Mouse (Mus musculus) large intestine, adult 2 months (tissue): ENCODE results near the gene Dnm3. TPM values are rescaled to one million over a fixed set of nuclear protein-coding genes. Genes with fewer than 3 reads are reported as not detected.

Source experiments
- DNase-seq: peaks from one replicate; pipeline ENCODE4 v3.0.0-alpha.2; 2012; ENCODE audit warnings: low read depth, low spot score
- WGBS: fragments of 180-500 bp; shearing (Covaris S2); methylation state at CpG from one replicate; pipeline ENCODE4 v1.1.7; 2018; 5-methylcytosine and 5-hydroxymethylcytosine counted together
- polyA plus RNA-seq: library from polyadenylated mRNA; depleted of rRNA; stranded (reverse); fragments of >200 nt; gene quantifications from 2 replicates; pipeline ENCODE4 v1.2.3, GENCODE M21; 2012

The Dnm3 gene
- polyA plus RNA-seq, 1 experiment: 0.43 TPM

- WGBS: 67% methylated on average over 13 of the region's 13 CpGs
- no peak for DNase-seq
Measured at GRCm38 (mm10) chr1:162017975-162018600, 459.7 kb downstream of the Dnm3 start.

- DNase-seq: no peak
- 24% methylated on average over 7 of the region's 7 CpGs for WGBS
Measured at GRCm38 (mm10) chr1:162016982-162017381, 460.9 kb downstream of the Dnm3 start.

DNA sequence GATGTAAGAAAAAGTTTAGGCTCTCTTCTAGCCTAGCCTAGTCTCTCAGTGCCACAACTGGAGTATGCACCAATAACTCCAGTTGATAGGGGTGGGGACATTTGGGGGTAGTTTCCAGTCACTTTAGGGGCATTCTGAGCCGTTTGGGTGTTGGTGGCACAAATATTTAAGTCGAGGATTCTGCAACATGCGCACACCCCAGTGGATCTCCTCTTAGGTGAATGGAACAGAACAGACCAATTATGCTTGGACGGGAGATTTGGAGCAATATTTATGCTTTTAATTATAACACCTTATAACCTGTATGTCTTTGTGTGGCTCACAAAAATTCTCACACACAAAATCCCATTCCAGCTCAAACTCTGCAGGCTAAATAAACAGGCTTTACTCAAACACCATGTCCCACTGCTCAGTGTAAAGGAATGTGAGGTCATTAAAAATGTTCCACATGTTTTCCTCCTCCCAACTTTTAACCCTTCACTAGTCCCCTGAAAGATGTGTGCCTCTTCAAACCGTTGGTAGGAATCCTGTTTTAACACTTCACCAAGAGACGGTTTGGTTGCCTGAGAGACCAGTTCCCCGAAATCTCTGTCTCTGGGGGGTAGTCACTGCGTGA, 462.5 kb downstream of the Dnm3 start:
- DNase-seq: no peak
- WGBS: 64% methylated on average over 8 of the region's 8 CpGs

- WGBS: 64% methylated on average over 4 of the region's 4 CpGs
- no peak for DNase-seq
Measured at GRCm38 (mm10) chr1:162013561-162013960, 464.3 kb downstream of the Dnm3 start.

DNA sequence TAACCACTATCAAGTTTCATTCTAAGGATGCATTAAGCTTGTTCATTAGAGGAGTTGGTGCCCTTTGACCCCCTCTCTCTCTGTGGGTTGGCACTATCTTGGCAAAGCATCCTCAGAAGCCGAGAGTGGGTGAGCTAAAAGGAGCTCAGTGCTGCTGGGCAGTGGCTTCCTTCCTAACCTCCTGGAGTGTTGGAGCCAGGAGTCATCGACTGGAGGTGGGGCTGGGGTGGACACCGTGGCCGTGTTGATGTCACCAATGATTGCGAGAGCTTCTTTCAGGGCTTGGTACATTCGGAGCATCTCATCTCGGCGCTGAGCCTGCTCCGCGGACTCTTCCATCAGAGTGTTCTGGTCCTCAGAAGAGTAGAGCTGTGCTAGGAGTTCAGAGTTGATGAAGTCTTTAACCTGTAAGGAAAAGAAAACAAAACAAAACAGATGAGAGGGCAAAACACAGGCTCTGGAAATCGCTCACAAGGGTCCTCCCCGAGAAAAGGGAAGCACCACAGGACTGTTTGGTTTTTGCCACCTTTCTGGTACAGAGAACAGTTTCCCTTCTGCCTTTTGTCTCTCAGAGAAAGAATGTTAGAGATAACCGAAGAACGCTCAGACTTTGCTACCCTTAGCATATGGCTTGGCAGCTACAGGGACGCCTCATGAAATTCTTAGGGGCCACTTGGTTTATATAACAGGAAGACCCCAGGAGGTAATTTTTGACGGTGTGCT, 466.1 kb downstream of the Dnm3 start:
- DNase-seq: no peak
- 82% methylated on average over 16 of the region's 16 CpGs for WGBS

DNA sequence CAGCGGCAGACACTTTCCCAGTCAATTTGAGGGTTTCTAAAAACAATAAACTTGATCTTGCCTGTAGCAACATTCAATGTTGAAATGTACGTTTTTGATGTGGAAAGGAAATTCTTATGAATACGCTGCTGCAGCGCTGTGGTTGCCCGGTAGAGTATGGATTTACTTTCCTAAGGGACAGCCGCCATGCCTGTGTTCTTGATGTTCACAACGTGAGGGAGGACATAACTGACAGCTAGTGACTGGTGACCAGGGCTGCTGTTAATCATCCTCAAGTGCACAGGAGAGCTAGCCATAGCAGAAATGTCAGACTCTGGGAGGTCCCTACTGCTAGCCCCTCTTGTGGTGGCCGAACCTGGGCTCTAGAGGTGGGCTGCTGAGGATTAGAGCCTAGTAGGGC, 468.7 kb downstream of the Dnm3 start:
- 78% methylated on average over 8 of the region's 8 CpGs for WGBS

DNA sequence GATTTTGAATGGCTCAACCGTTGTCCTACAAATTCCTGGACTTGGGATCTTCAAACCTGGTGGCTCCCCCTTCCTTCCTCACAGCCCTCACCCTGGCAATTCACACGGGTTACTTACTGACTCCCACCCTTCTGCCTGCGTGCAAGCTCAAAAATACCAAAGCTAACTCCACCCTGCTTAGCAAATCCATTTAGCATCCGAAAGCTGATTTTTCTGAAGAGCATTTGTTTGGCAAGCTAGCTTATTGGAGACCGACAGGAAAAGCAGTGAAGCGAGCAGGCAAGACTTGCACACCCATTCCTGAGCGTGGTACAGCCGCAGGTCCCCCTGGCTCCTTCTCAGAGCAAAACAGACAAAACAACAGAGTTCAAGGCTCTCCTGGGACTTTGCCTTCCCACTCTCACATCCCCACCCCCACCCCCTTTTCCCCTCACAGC, 469.2 kb downstream of the Dnm3 start:
- DNase-seq: no peak
- 44% methylated on average over 8 of the region's 8 CpGs for WGBS

More for the DNA sequence above, 468.7 kb downstream of the Dnm3 start:
- DNase-seq: no peak

- DNase-seq: no peak
- 74% methylated on average over 4 of the region's 4 CpGs for WGBS
Measured at GRCm38 (mm10) chr1:162008208-162008607, 469.6 kb downstream of the Dnm3 start.

DNA sequence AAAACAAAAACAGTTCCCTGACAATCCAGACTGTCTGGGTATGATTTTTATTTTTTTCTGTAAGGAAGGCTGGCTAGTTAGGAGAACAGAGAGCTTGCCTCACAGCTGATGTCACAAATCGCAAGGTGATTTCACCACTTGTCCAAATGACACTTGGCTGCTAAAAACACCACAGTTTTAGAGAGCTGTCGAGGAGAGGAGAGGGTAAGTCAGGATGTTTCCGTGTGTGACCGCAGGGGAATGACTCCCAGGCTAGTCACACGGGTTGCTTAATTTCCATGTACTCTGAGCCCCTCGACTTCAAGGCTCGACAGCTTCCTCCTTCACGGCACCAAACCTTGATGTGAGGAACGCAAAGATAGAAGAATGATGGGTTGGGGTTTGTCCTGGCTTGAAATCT, 471.7 kb downstream of the Dnm3 start:
- 88% methylated on average over 9 of the region's 9 CpGs for WGBS
- DNase-seq: no peak

GRCm38 (mm10) chr1:162004821-162005770, 472.7 kb downstream of the Dnm3 start:
- WGBS: 23% methylated on average over 23 of the region's 23 CpGs
- peak; percentile 57 for DNase-seq

GRCm38 (mm10) chr1:162004518-162004780, 473.4 kb downstream of the Dnm3 start:
- WGBS: 67% methylated on average over 7 of the region's 7 CpGs
- no peak for DNase-seq

DNA sequence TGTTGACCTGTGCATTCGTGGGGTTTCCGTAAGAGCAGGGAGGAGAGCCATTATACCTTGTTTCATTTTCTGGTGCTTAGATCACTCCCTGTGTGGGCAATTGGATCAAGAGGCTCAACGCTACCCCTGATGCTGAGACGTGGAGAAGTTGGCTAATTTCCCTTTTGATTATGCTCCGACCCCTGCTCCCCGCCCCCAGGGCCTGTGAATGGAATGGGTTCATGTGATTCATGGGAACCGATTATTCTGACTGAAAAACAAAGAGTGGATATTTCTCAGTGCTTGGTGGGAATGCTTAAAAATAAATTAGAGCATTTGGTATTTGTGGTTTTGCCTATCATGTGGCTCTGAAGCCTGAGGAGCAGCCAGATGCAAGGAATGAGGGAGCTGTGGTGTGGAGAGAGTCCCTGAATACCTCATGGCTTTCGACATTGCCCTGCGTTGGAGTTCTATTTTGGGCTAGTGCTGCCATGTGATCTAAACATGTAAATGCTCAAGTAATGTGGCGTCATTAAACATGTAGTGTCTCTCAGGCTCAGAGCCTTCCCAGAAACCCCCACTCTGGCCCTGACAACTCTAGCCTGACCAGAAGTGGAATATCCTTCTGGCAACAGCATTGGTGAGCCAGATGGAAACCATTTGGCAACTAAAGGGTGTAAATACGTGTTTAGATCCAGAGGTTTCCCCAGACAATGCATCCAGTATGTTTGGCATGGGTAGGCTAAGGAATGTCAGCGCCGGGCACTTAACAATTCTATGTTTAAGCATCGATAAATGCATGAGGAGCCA, 473.9 kb downstream of the Dnm3 start:
- DNase-seq: no peak
- WGBS: 70% methylated on average over 14 of the region's 14 CpGs

DNA sequence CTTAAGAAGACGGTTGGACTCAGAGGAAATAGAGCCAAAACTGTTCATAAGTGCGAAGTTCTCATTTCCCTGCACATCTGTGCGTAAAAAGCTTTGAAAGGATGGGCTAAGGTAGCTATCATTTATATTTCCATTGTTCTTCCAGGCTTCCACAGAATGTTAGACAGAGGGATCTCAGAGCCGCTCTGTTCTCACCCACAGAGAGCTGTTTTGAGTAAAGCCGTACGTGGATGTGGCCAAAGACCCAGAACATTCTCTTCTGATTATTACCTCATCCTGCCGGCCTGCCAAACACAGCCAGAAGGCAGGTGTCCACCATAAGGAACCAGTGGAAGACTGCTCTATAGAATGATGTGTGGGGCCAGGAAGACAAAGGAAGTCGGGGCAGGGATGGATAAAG, 476.5 kb downstream of the Dnm3 start:
- 76% methylated on average over 8 of the region's 8 CpGs for WGBS

DNA sequence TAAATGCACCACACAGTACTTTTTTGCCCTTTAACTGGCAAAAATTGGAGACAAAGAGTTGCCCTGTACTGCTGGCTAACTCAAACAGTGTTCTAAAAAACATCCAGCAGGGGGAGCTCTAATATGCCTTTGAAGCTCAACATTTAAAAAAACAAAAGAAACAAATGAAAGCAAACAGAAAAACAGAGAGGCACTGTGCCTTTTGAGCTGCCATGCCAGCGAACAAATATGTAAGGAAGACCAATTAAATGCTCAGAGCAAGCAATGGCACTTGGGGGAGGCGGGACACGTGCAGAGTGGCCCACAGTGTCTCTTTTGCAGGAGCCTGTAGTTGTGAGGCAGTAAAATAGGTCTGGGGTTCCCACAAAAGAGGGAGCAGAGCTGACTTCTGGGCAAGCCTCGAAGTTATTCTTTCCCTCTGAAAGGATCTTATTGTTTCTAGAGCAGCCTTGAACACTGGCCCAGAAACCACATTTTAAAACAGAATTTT, 477.9 kb downstream of the Dnm3 start:
- 4% methylated on average over 4 of the region's 4 CpGs for WGBS
- DNase-seq: peak; percentile 46

More for the DNA sequence above, 476.5 kb downstream of the Dnm3 start:
- no peak for DNase-seq

- DNase-seq: no peak
- WGBS: 34% methylated on average over 5 of the region's 5 CpGs
Measured at GRCm38 (mm10) chr1:161999338-161999737, 478.5 kb downstream of the Dnm3 start.

DNA sequence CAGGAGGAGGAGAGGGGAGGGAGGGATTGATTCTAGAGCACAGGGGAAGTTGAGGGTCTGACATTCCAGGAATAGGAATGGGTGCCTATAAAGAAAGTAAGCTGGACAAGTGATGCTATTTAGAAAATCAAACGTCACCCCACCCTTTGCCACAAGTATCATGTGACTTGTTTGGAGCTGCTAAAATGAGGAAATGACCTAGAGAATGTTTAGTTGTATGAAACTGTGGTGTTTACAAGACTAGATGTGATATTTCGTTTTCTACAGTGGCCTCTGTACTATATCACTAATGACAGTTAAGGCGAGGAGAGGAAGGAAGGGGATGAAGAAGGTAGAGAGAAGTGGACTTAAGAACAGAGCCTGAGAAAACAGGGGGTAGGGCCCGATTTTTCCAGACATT, 479.1 kb downstream of the Dnm3 start:
- WGBS: 27% methylated on average over 4 of the region's 4 CpGs
- no peak for DNase-seq

DNA sequence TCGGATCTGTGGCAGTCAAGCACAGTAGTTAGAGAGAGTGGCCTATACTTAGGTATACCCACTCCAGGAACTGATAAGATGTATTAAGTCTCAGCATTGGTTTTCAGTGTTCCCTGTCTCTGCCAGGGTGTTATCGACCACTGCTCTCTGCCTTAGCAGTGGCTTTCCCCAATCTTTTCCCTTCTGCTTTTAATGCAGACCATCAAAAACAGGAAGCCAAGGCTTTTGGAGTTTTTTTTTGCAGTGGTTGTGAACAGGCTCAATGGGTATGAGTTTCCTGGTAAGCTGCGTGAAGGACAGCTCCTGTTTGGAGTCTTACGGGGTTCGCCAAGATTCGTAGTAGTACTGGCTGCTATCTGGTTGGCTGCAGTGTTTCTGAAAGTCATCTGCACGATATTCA, 485.4 kb downstream of the Dnm3 start:
- DNase-seq: no peak
- WGBS: 82% methylated on average over 7 of the region's 7 CpGs

DNA sequence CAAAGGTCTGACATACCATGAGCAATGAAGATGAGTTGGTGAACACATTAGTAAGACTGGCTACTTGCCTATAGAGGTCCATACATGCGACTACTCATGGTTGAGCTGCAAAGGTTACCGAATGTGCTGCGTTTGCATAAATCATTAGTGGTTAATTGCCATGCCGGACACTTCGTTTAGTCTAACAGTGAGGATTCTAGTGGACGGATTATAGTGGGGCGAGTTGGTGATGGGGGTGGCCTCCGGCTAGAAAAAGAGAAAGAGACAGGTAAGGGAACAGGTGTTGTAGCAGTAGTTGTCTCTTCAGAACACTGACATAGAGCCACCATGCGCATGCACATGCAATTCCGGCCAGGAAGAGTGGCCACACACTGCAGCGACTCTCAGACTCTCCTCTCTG, 486.0 kb downstream of the Dnm3 start:
- DNase-seq: no peak
- 90% methylated on average over 11 of the region's 11 CpGs for WGBS
